Mouse (Mus musculus) midbrain, postnatal 0 days (tissue): Measurements from ENCODE around the gene Cfd. TPM values are rescaled to one million over a fixed set of nuclear protein-coding genes. Genes with fewer than 3 reads are reported as not detected.

Experiments
- ATAC-seq: fragments of 200-750 bp; cut with Nextera tagmentation; 2 replicates; pipeline ENCODE4 v1.8.0; 2017; ENCODE audit warnings: moderate number of reproducible peaks, mild to moderate bottlenecking, moderate TSS enrichment, moderate library complexity; ENCODE audit not compliant: low FRiP score
- DNase-seq: peaks from one replicate; pipeline ENCODE4 v3.0.0-alpha.2; 2015; ENCODE audit warnings: low spot score
- H3K27ac ChIP-seq: fragments of 300-500 bp; sonication (generic); 2 replicates; pipeline ENCODE4 v1.5.1; 2014; ENCODE audit warnings: low read depth, mild to moderate bottlenecking, low read length, mixed read lengths
- H3K27me3 ChIP-seq: fragments of 300-500 bp; sonication (generic); 2 replicates; pipeline ENCODE4 v1.6.1; 2014; ENCODE audit warnings: low read length, control low read depth, mixed read lengths; ENCODE audit not compliant: insufficient read depth
- H3K36me3 ChIP-seq: fragments of 300-500 bp; sonication (generic); 2 replicates; pipeline ENCODE4 v1.6.1; 2014; ENCODE audit warnings: low read length, control low read depth, mixed read lengths; ENCODE audit not compliant: insufficient read depth
- H3K4me1 ChIP-seq: fragments of 300-500 bp; sonication (generic); 2 replicates; pipeline ENCODE4 v1.6.1; 2014; ENCODE audit warnings: mild to moderate bottlenecking, control low read depth, antibody characterized with exemption, low read length, mixed read lengths; ENCODE audit not compliant: insufficient read depth
- H3K4me2 ChIP-seq: fragments of 300-500 bp; sonication (generic); 2 replicates; pipeline ENCODE4 v1.6.1; 2014; ENCODE audit warnings: low read depth, mild to moderate bottlenecking, low read length, mixed read lengths; ENCODE audit not compliant: poor library complexity, severe bottlenecking
- H3K4me3 ChIP-seq: fragments of 300-500 bp; sonication (generic); 2 replicates; pipeline ENCODE4 v1.5.1; 2014; ENCODE audit warnings: low read depth, mild to moderate bottlenecking, low read length, moderate library complexity
- H3K9ac ChIP-seq: fragments of 300-500 bp; sonication (generic); replicated peaks from 2 replicates; pipeline ENCODE4 v1.6.1; 2014; ENCODE audit warnings: mild to moderate bottlenecking, low read length, moderate library complexity, mixed read lengths; ENCODE audit not compliant: poor library complexity, severe bottlenecking
- H3K9me3 ChIP-seq: fragments of 300-500 bp; sonication (generic); 2 replicates; pipeline ENCODE4 v1.6.1; 2016; ENCODE audit warnings: low read length, control low read depth
- CTCF ChIP-seq: IDR thresholded peaks from 2 replicates; pipeline ENCODE4 v1.5.1; 2016; ENCODE audit warnings: antibody characterized with exemption, mild to moderate bottlenecking
- WGBS: fragments of 180-500 bp; shearing (Covaris S2); extraction: QIAGEN DNeasy Blood & Tissue Kit; methylation state at CpG from one replicate; pipeline ENCODE4 v1.1.7; 2014; 5-methylcytosine and 5-hydroxymethylcytosine counted together
- microRNA-seq: library from miRNA; unstranded; fragments of <30 nt; microRNA quantifications from one replicate; pipeline ENCODE4, GENCODE M21; 2016; ENCODE audit warnings: borderline number of aligned reads
- polyA plus RNA-seq: library from polyadenylated mRNA; unstranded; fragments of >200 nt; fragmentation: Nextera tagmentation; extraction: Ambion mirVana; gene quantifications from 2 replicates; pipeline ENCODE4 v1.2.1, GENCODE M21; 2015
- total RNA-seq: library from RNA; depleted of rRNA; stranded (reverse); fragments of >200 nt; gene quantifications from 2 replicates; pipeline ENCODE4 v1.2.3, GENCODE M21; 2014; rRNA removed

Gene Cfd
- total and polyA plus RNA-seq, 2 experiments from 2014 or later, result not detected

- TF ChIP-seq CTCF, result no peak
- Histone ChIP-seq H3K36me3 (0 out of 2 replicates have a peak, but pooled peaks cover 7% of the 10 kb centered on the region), H3K4me2 (no peak overlapping the region), H3K4me1 (no peaks in the 10 kb centered on the region), H3K4me3 (no peak overlapping the region), H3K9me3 (no peaks in the 10 kb centered on the region), H3K27me3 (no peaks in the 10 kb centered on the region), H3K9ac (no peak overlapping the region), H3K27ac (no peak overlapping the region)
- DNase-seq (no peak), ATAC-seq (no peak)
- WGBS, result 80% methylated on average over 7 of the region's 7 CpGs
Observed at GRCm38 (mm10) chr10:79940749-79941148, 50.1 kb downstream of the Cfd start.

Small RNAs within 50 kb of the gene (microRNA-seq; reads per million reads assigned to microRNA genes)
- not detected for gene Mir6910

Other genes starting within 250 kb of the Cfd start
Only the 30 nearest of the 35 such genes appear.
- 80.9 and 85.9 TPM in 2 replicates for gene Tpgs1, start 221.5 kb upstream of the Cfd start, total RNA-seq
- 139 and 146 TPM in 2 replicates for gene Tpgs1, start 221.5 kb upstream of the Cfd start, polyA plus RNA-seq
- 65.8 and 99.4 TPM in 2 replicates for gene Cdc34, start 208.7 kb upstream of the Cfd start, total RNA-seq
- 72.5 and 75.2 TPM in 2 replicates for gene Cdc34, start 208.7 kb upstream of the Cfd start, polyA plus RNA-seq
- gene Gzmm, start 201.8 kb upstream of the Cfd start, total RNA-seq, result 0.66 and 0.85 TPM in 2 replicates
- gene Gzmm, start 201.8 kb upstream of the Cfd start, polyA plus RNA-seq, result 1.2 and 1.4 TPM in 2 replicates
- gene Bsg, start 186.4 kb upstream of the Cfd start, total RNA-seq, result 1,054 and 1,082 TPM in 2 replicates
- gene Bsg, start 186.4 kb upstream of the Cfd start, polyA plus RNA-seq, result 1,042 and 1,135 TPM in 2 replicates
- gene Hcn2, start 174.2 kb upstream of the Cfd start, total RNA-seq, result 60.9 and 66.1 TPM in 2 replicates
- gene Hcn2, start 174.2 kb upstream of the Cfd start, polyA plus RNA-seq, result 5.0 TPM in 2 replicates
- gene Polrmt, start 144.3 kb upstream of the Cfd start, total RNA-seq, result 42.0 and 43.2 TPM in 2 replicates
- 32.5 and 37.4 TPM in 2 replicates for gene Polrmt, start 144.3 kb upstream of the Cfd start, polyA plus RNA-seq
- gene Fgf22, start 135.8 kb upstream of the Cfd start, total RNA-seq, result 1.7 and 2.2 TPM in 2 replicates
- gene Fgf22, start 135.8 kb upstream of the Cfd start, polyA plus RNA-seq, result 3.1 and 4.0 TPM in 2 replicates
- gene Rnf126, start 123.9 kb upstream of the Cfd start, total RNA-seq, result 79.6 and 107 TPM in 2 replicates
- gene Rnf126, start 123.9 kb upstream of the Cfd start, polyA plus RNA-seq, result 121 and 134 TPM in 2 replicates
- 3.3 and 3.4 TPM in 2 replicates for gene Fstl3, start 113.6 kb upstream of the Cfd start, total RNA-seq
- gene Fstl3, start 113.6 kb upstream of the Cfd start, polyA plus RNA-seq, result 3.0 and 3.9 TPM in 2 replicates
- gene Prss57, start 99.9 kb upstream of the Cfd start, total RNA-seq, result 1.1 TPM in 1 of 2 replicates, not detected in the other
- 0.09 and 0.25 TPM in 2 replicates for gene Prss57, start 99.9 kb upstream of the Cfd start, polyA plus RNA-seq
- gene Palm, start 97.3 kb upstream of the Cfd start, total RNA-seq, result 161 and 165 TPM in 2 replicates
- 302 and 308 TPM in 2 replicates for gene Palm, start 97.3 kb upstream of the Cfd start, polyA plus RNA-seq
- 0.24 TPM in 1 of 2 replicates, not detected in the other for gene Misp, start 69.9 kb upstream of the Cfd start, total RNA-seq
- 0.18 and 0.27 TPM in 2 replicates for gene Misp, start 69.9 kb upstream of the Cfd start, polyA plus RNA-seq
- 114 and 119 TPM in 2 replicates for gene Ptbp1, start 36.4 kb upstream of the Cfd start, total RNA-seq
- gene Ptbp1, start 36.4 kb upstream of the Cfd start, polyA plus RNA-seq, result 46.2 and 49.7 TPM in 2 replicates
- 5.9 and 7.5 TPM in 2 replicates for gene Prtn3, start 16.4 kb upstream of the Cfd start, total RNA-seq
- 11.7 and 14.6 TPM in 2 replicates for gene Prtn3, start 16.4 kb upstream of the Cfd start, polyA plus RNA-seq
- 494 and 539 TPM in 2 replicates for gene Plppr3, start 16.2 kb upstream of the Cfd start, total RNA-seq
- 350 and 358 TPM in 2 replicates for gene Plppr3, start 16.2 kb upstream of the Cfd start, polyA plus RNA-seq
- gene Elane, start 4.6 kb upstream of the Cfd start, total RNA-seq, result not detected in 2 replicates
- gene Elane, start 4.6 kb upstream of the Cfd start, polyA plus RNA-seq, result not detected in 2 replicates
- gene Med16, start 18.1 kb downstream of the Cfd start, total RNA-seq, result 75.9 and 79.6 TPM in 2 replicates
- gene Med16, start 18.1 kb downstream of the Cfd start, polyA plus RNA-seq, result 54.9 and 55.3 TPM in 2 replicates
- gene Gm26602, start 20.0 kb downstream of the Cfd start, total RNA-seq, result not detected in 2 replicates
- gene Gm26602, start 20.0 kb downstream of the Cfd start, polyA plus RNA-seq, result 7.4 and 17.3 TPM in 2 replicates
- gene Kiss1r, start 26.1 kb downstream of the Cfd start, total RNA-seq, result 6.1 and 9.6 TPM in 2 replicates
- 4.4 and 5.5 TPM in 2 replicates for gene Kiss1r, start 26.1 kb downstream of the Cfd start, polyA plus RNA-seq
- 108 and 118 TPM in 2 replicates for gene R3hdm4, start 30.4 kb downstream of the Cfd start, total RNA-seq
- 301 and 323 TPM in 2 replicates for gene R3hdm4, start 30.4 kb downstream of the Cfd start, polyA plus RNA-seq
- 9.0 and 9.5 TPM in 2 replicates for gene Arid3a, start 36.2 kb downstream of the Cfd start, total RNA-seq
- 3.1 and 3.3 TPM in 2 replicates for gene Arid3a, start 36.2 kb downstream of the Cfd start, polyA plus RNA-seq
- 72.6 and 87.6 TPM in 2 replicates for gene Wdr18, start 69.3 kb downstream of the Cfd start, total RNA-seq
- gene Wdr18, start 69.3 kb downstream of the Cfd start, polyA plus RNA-seq, result 102 and 116 TPM in 2 replicates
- 0.42 and 2.2 TPM in 2 replicates for gene Grin3b, start 79.9 kb downstream of the Cfd start, total RNA-seq
- 0.11 and 0.21 TPM in 2 replicates for gene Grin3b, start 79.9 kb downstream of the Cfd start, polyA plus RNA-seq
- gene Tmem259, start 93.5 kb downstream of the Cfd start, total RNA-seq, result 134 and 172 TPM in 2 replicates
- gene Tmem259, start 93.5 kb downstream of the Cfd start, polyA plus RNA-seq, result 26.2 and 29.3 TPM in 2 replicates
- 14.8 and 19.5 TPM in 2 replicates for gene Cnn2, start 97.7 kb downstream of the Cfd start, total RNA-seq
- gene Cnn2, start 97.7 kb downstream of the Cfd start, polyA plus RNA-seq, result 12.6 and 12.8 TPM in 2 replicates
- 9.3 TPM in 2 replicates for gene Abca7, start 105.6 kb downstream of the Cfd start, total RNA-seq
- 1.7 and 1.9 TPM in 2 replicates for gene Abca7, start 105.6 kb downstream of the Cfd start, polyA plus RNA-seq
- gene Arhgap45, start 125.8 kb downstream of the Cfd start, total RNA-seq, result 1.7 and 2.4 TPM in 2 replicates
- 1.2 and 1.6 TPM in 2 replicates for gene Arhgap45, start 125.8 kb downstream of the Cfd start, polyA plus RNA-seq
- 66.4 and 76.0 TPM in 2 replicates for gene Polr2e, start 148.9 kb downstream of the Cfd start, total RNA-seq
- gene Polr2e, start 148.9 kb downstream of the Cfd start, polyA plus RNA-seq, result 126 and 135 TPM in 2 replicates
- 350 TPM in 2 replicates for gene Gpx4, start 156.3 kb downstream of the Cfd start, total RNA-seq
- gene Gpx4, start 156.3 kb downstream of the Cfd start, polyA plus RNA-seq, result 635 and 741 TPM in 2 replicates
- 24.3 TPM in 2 replicates for gene Sbno2, start 214.7 kb downstream of the Cfd start, total RNA-seq
- gene Sbno2, start 214.7 kb downstream of the Cfd start, polyA plus RNA-seq, result 7.6 TPM in 2 replicates